Comparison of ENCODE assay signal across 7 mouse cellular contexts in the genomic region with DNA sequence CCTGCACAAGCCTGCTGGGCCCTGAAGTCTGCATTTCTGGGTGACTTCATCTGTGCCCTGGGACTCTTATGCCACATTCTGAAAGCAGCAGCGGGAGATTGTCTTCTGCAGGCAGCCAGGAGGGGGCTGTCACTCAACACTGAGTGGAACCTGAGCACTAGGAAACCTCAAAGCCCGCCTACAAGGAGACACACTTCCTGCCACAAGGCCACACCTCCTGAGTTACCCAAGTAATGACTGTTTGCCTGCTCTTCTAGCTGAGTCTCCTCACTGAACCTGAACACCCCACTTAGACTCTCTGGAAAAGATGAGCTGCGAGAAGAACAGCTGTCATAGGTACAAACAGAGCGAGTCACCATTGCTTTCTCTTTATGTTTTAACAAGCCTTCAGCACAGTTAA.
DNase-seq lines count a peak whose midpoint lies in the region.

No protein-coding gene starts in this region.

- DNase-seq in CD4-positive, CD25-positive, alpha-beta regulatory T cell, adult 2 months (ENCODE audit: low read depth, low spot score), result peak; percentile 70
- peak; percentile 74 for DNase-seq in T-cell, adult 2 months (ENCODE audit: low spot score)
- DNase-seq in heart, adult 11 months, result peak; percentile 18
- DNase-seq in lung, postnatal 10 days, result peak; percentile 7
- DNase-seq in naive thymus-derived CD4-positive, alpha-beta T cell, adult 2 months (ENCODE audit: low read depth), result peak; percentile 58
- peak; percentile 16 to 34 for DNase-seq in thymus, adult 18-20 months
- DNase-seq in thymus, postnatal 36 days, result peak; percentile 24 to 46

Comparison
In these comparisons a context has a peak if more than half of its experiments do, and no peak if none do; other contexts are left out.
1. Peak in every context shown above with its lines: DNase-seq.
2. DNase-seq: peak in every context shown above with its lines; median percentile 74 in T-cell, adult 2 months; 70 in CD4-positive, CD25-positive, alpha-beta regulatory T cell, adult 2 months; 58 in naive thymus-derived CD4-positive, alpha-beta T cell, adult 2 months; 35 in thymus, postnatal 36 days; 25 in thymus, adult 18-20 months; 18 in heart, adult 11 months; 7 in lung, postnatal 10 days.